Mouse (Mus musculus): Measurements from ENCODE around the gene Cacul1. TPM values are rescaled to one million over a fixed set of nuclear protein-coding genes. Genes with fewer than 3 reads are reported as not detected.
A peak's percentile ranks its signal among the peaks of the same experiment; 100 is the strongest.
"Not testable (repeated sequence)": the region's sequence is repeated elsewhere in the genome, so short reads cannot be mapped to it uniquely, and the experiment has no call there.

Cacul1 gene
- total RNA-seq (2021): 10 to 100 TPM; 48.9 to 51.9 TPM
- long read RNA-seq, experiment 1, full-length matches to known transcripts: 9 of 22 reads
- long read RNA-seq, experiment 1, partial matches to known transcripts: 0 of 22 reads
- long read RNA-seq, experiment 1, other reads (novel, unspliced or antisense): 13 of 22 reads
- long read RNA-seq, experiment 2, full-length matches to known transcripts: 13 of 36 reads
- long read RNA-seq, experiment 2, partial matches to known transcripts: 1 of 36 reads
- long read RNA-seq, experiment 2, other reads (novel, unspliced or antisense): 22 of 36 reads

- Histone ChIP-seq H3K27ac (peak within 1 kb of the TSS; percentile 92), H3K4me3 (peak within 1 kb of the TSS; percentile 60)
- no peak for TF ChIP-seq CTCF (conservative IDR thresholded peaks at IDR 0.05)
- DNase-seq (ENCODE audit: low spot score in 2 of 2): peak; percentile 93 to 95
Observed at GRCm38 (mm10) chr19:60580582-60581339, at the start of gene Cacul1. Cacul1 (minus strand) TSS chr19:60581025.

- DNase-seq (ENCODE audit: low spot score in 2 of 2): peak in 1 of 2 experiments; percentile 17
- H3K27ac ChIP-seq: no peak overlapping the region
- TF ChIP-seq CTCF (conservative IDR thresholded peaks at IDR 0.05): no peak
- no peak overlapping the region for H3K4me3 ChIP-seq
Observed at GRCm38 (mm10) chr19:60619420-60619819, 38.6 kb upstream of the Cacul1 start.

- no peak for DNase-seq (ENCODE audit: low spot score in 2 of 2)
- no peak overlapping the region for H3K27ac ChIP-seq
- H3K4me3 ChIP-seq: no peak overlapping the region
- TF ChIP-seq CTCF (conservative IDR thresholded peaks at IDR 0.05): no peak
Observed at GRCm38 (mm10) chr19:60617007-60617406, 36.2 kb upstream of the Cacul1 start.

- Histone ChIP-seq H3K4me3 (no peak overlapping the region), H3K27ac (no peak overlapping the region)
- peak in 1 of 2 experiments; percentile 11 for DNase-seq (ENCODE audit: low spot score in 2 of 2)
- TF ChIP-seq CTCF (conservative IDR thresholded peaks at IDR 0.05): no peak
Observed at GRCm38 (mm10) chr19:60615470-60616200, 34.8 kb upstream of the Cacul1 start.

- DNase-seq (ENCODE audit: low spot score in 2 of 2): no peak
- TF ChIP-seq CTCF (conservative IDR thresholded peaks at IDR 0.05): peak; percentile 78
- no peak overlapping the region for H3K4me3 ChIP-seq
- H3K27ac ChIP-seq: no peak overlapping the region
Observed at GRCm38 (mm10) chr19:60611525-60612215, 30.8 kb upstream of the Cacul1 start.

- Histone ChIP-seq H3K4me3 (no peak overlapping the region), H3K27ac (no peak overlapping the region)
- peak; percentile 73 for TF ChIP-seq CTCF (conservative IDR thresholded peaks at IDR 0.05)
- DNase-seq (ENCODE audit: low spot score in 2 of 2): no peak
Observed at GRCm38 (mm10) chr19:60608766-60609165, 27.9 kb upstream of the Cacul1 start.

- no peak for TF ChIP-seq CTCF (conservative IDR thresholded peaks at IDR 0.05)
- Histone ChIP-seq H3K4me3 (no peak overlapping the region), H3K27ac (no peak overlapping the region)
- DNase-seq (ENCODE audit: low spot score in 2 of 2): no peak
Observed at GRCm38 (mm10) chr19:60603586-60603985, 22.8 kb upstream of the Cacul1 start.

- H3K4me3 ChIP-seq; H3K27ac ChIP-seq; DNase-seq (ENCODE audit: low spot score in 2 of 2): not testable (repeated sequence)
Observed at GRCm38 (mm10) chr19:60602066-60602465, 21.2 kb upstream of the Cacul1 start.

- no peak for TF ChIP-seq CTCF (conservative IDR thresholded peaks at IDR 0.05)
- Histone ChIP-seq H3K27ac (no peak overlapping the region), H3K4me3 (no peak overlapping the region)
- DNase-seq (ENCODE audit: low spot score in 2 of 2): no peak
Observed at GRCm38 (mm10) chr19:60598025-60598697, 17.3 kb upstream of the Cacul1 start.

GRCm38 (mm10) chr19:60589646-60590045 lies 8.8 kb upstream of the Cacul1 start:
- no peak for DNase-seq (ENCODE audit: low spot score in 2 of 2)
- no peak overlapping the region for H3K4me3 ChIP-seq
- TF ChIP-seq CTCF (conservative IDR thresholded peaks at IDR 0.05): no peak
- no peak overlapping the region for H3K27ac ChIP-seq

GRCm38 (mm10) chr19:60586652-60587051 lies 5.8 kb upstream of the Cacul1 start:
- no peak for DNase-seq (ENCODE audit: low spot score in 2 of 2)
- no peak overlapping the region for H3K4me3 ChIP-seq
- peak; percentile 53 for TF ChIP-seq CTCF (conservative IDR thresholded peaks at IDR 0.05)

GRCm38 (mm10) chr19:60583201-60583600 lies 2.4 kb upstream of the Cacul1 start:
- Histone ChIP-seq H3K4me3 (no peak overlapping the region), H3K27ac (no peak overlapping the region)
- no peak for TF ChIP-seq CTCF (conservative IDR thresholded peaks at IDR 0.05)
- no peak for DNase-seq (ENCODE audit: low spot score in 2 of 2)

More at GRCm38 (mm10) chr19:60586652-60587051, 5.8 kb upstream of the Cacul1 start:
- H3K27ac ChIP-seq: no peak overlapping the region
